Mouse (Mus musculus) forebrain, embryonic 11.5 days (tissue): ENCODE measurements around the gene Ascc1. TPM values are rescaled to one million over a fixed set of nuclear protein-coding genes. Genes with fewer than 3 reads are reported as not detected.

ENCODE experiments used
- ATAC-seq: fragments of 200-750 bp; cut with Nextera tagmentation; replicated peaks from 2 replicates; pipeline ENCODE4 v1.8.0; 2017; ENCODE audit warnings: moderate TSS enrichment; ENCODE audit not compliant: low FRiP score
- DNase-seq: peaks from one replicate; pipeline ENCODE4 v3.0.0-alpha.2; 2017; ENCODE audit warnings: low spot score
- H3K27ac ChIP-seq: fragments of 300-500 bp; sonication (generic); 2 replicates; pipeline ENCODE4 v1.5.1; 2014; ENCODE audit warnings: low read depth, low read length
- H3K27me3 ChIP-seq: fragments of 300-500 bp; sonication (generic); 2 replicates; pipeline ENCODE4 v1.6.1; 2014; ENCODE audit warnings: mild to moderate bottlenecking, low read length, mixed read lengths; ENCODE audit not compliant: control insufficient read depth, insufficient read depth
- H3K36me3 ChIP-seq: fragments of 300-500 bp; sonication (generic); 2 replicates; pipeline ENCODE4 v1.6.1; 2014; ENCODE audit warnings: mild to moderate bottlenecking, low read length, moderate library complexity, mixed read lengths; ENCODE audit not compliant: control insufficient read depth, insufficient read depth
- H3K4me1 ChIP-seq: fragments of 300-500 bp; sonication (generic); replicated peaks from 2 replicates; pipeline ENCODE4 v1.6.1; 2014; ENCODE audit warnings: low read length, mixed read lengths; ENCODE audit not compliant: control insufficient read depth, insufficient read depth
- H3K4me2 ChIP-seq: fragments of 300-500 bp; sonication (generic); 2 replicates; pipeline ENCODE4 v1.6.1; 2014; ENCODE audit warnings: low read depth, mild to moderate bottlenecking, low read length, moderate library complexity, mixed read lengths; ENCODE audit not compliant: severe bottlenecking
- H3K4me3 ChIP-seq: fragments of 300-500 bp; sonication (generic); 2 replicates; pipeline ENCODE4 v1.5.1; 2014; ENCODE audit warnings: low read depth, low read length
- H3K9ac ChIP-seq: fragments of 300-500 bp; sonication (generic); 2 replicates; pipeline ENCODE4 v1.6.1; 2014; ENCODE audit warnings: low read length
- H3K9me3 ChIP-seq: fragments of 300-500 bp; sonication (generic); 2 replicates; pipeline ENCODE4 v1.6.1; 2016; ENCODE audit warnings: low read length, mixed read lengths; ENCODE audit not compliant: control insufficient read depth
- WGBS: fragments of 180-500 bp; shearing (Covaris S2); extraction: QIAGEN DNeasy Blood & Tissue Kit; methylation state at CpG from one replicate; pipeline ENCODE4 v1.1.7; 2014; 5-methylcytosine and 5-hydroxymethylcytosine counted together
- polyA plus RNA-seq: library from polyadenylated mRNA; unstranded; fragments of >200 nt; fragmentation: Nextera tagmentation; extraction: Ambion mirVana; gene quantifications from 2 replicates; pipeline ENCODE4 v1.2.1, GENCODE M21; 2014

Gene Ascc1
- polyA plus RNA-seq, 1 experiment from 2014 or later = 35.8 TPM

DNA sequence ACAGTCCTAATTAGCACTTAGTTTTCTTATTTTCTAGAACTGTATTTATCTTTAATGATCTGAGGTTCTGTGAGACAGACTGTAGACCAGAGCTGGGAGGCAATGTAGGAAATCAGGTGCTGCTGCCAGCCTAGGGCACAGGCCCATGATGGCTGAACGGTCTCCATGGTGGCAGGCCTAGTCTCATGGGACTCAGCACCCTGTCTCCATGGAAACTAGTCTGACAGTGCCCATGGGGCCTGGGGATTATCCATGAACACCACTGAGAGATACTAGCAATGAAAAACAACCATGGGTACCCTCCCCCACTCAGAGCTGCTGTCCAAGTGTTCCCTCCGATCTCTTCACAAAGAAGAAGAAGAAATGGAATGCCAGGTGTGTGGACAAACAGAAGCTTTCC, 29.4 kb downstream of the Ascc1 start:
- Histone ChIP-seq H3K4me2 (no peak overlapping the region), H3K27me3 (no peaks in the 10 kb centered on the region), H3K36me3 (no peaks in the 10 kb centered on the region), H3K4me3 (no peak overlapping the region), H3K4me1 (peaks cover 2% of the 10 kb centered on the region; the same call in 1 of the 2 replicates), H3K9me3 (no peaks in the 10 kb centered on the region), H3K9ac (no peak overlapping the region), H3K27ac (no peak overlapping the region)
- ATAC-seq = no peak
- no peak for DNase-seq
- WGBS = 66% methylated on average over 2 of the region's 2 CpGs

DNA sequence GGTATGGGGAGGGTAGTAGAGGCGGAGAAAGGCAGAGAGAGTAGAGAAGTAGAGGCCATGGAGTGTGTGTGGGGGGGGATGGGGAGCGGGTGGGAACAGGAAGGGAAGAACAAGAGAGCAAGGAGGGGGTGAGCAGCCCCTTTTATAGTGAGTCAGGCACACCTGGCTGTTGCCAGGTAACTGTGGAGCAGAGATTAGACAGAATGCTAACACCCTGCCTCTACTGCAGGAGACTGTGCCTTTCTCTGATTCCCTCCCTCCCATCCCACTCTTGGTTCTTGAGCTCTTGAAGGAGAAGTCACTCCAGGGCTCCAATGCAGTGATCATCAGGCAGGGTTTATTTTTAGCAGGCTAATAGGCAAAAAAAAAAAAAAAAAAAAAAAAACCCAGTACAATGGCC, 30.0 kb downstream of the Ascc1 start:
- ATAC-seq = no peak
- DNase-seq = no peak
- Histone ChIP-seq H3K4me2 (no peak overlapping the region), H3K4me3 (no peak overlapping the region), H3K9me3 (no peaks in the 10 kb centered on the region), H3K36me3 (no peaks in the 10 kb centered on the region), H3K9ac (no peak overlapping the region), H3K4me1 (peaks cover 2% of the 10 kb centered on the region; the same call in 1 of the 2 replicates), H3K27me3 (no peaks in the 10 kb centered on the region), H3K27ac (no peak overlapping the region)
- 65% methylated on average over 2 of the region's 2 CpGs for WGBS

DNA sequence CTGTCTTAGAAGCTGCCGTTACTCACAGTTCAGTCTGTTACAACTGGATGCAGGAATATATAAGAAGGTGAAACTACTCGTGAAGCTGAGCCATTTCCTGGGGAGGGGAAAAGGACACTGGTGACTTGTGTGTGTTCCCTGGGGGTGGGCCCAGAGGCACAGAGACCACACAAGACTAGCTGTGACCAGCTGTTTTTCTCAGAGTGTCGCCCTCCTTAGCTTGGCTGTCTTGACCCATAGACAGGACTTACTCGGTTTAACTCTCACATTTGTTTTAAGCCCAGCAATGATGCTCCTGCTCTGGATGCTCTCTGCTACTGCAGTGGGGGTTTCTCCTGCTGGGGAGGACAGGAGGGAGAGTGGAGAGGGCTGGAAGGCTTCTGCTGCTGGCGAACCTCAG, 30.5 kb downstream of the Ascc1 start:
- Histone ChIP-seq H3K9ac (no peak overlapping the region), H3K36me3 (no peaks in the 10 kb centered on the region), H3K27ac (no peak overlapping the region), H3K4me2 (no peak overlapping the region), H3K4me3 (no peak overlapping the region), H3K27me3 (no peaks in the 10 kb centered on the region), H3K4me1 (peaks cover 1% of the 10 kb centered on the region; the same call in 1 of the 2 replicates), H3K9me3 (no peaks in the 10 kb centered on the region)
- ATAC-seq (no peak), DNase-seq (no peak)
- 31% methylated on average over 5 of the region's 5 CpGs for WGBS

DNA sequence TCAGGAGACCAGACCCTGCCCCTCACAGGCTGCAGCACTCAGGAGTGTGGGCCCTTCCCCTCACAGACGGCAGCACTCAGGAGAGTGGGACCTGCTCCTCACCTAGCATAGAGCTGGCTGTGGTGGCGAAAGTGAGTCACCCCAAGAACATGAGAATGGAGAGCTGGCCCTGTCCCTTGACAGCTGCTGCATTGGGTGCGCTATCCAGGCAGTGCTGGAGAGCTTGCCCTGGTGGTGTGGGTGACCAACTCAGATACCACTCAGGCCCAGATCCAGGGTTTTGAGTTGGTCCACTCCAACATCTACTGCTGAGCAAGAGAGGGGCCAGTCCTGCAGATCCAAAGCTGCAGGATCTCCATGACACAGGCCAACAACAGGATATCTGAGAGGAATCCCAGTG, 32.0 kb downstream of the Ascc1 start:
- H3K4me2 ChIP-seq = no peak overlapping the region
- H3K9me3 ChIP-seq = no peaks in the 10 kb centered on the region
- no peaks in the 10 kb centered on the region; the same call in 1 of the 2 replicates for H3K4me1 ChIP-seq
- no peak overlapping the region for H3K9ac ChIP-seq
- H3K27me3 ChIP-seq = no peaks in the 10 kb centered on the region
- H3K4me3 ChIP-seq = no peak overlapping the region
- no peaks in the 10 kb centered on the region for H3K36me3 ChIP-seq
- DNase-seq (no peak), ATAC-seq (no peak)
- H3K27ac ChIP-seq = no peak overlapping the region
- 84% methylated on average over 3 of the region's 3 CpGs for WGBS

DNA sequence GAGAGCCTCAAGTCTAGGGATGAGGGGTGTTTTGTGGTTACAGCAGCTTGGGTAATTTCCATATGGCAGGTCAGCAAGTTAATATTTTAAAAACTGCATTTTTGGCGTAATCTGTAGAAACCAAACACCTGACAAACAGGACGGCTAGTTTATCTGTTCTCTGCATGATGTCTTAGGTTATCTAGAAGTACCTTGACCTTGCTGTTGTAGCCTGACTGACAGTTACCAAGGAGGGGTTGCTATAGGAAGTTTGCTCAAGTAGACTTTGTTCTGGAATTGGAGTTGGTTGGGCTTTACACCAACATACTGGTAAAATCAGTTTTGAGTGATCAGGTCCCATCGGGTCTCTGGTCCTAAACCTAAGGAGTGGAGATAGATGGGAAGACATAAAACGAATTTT, 33.1 kb downstream of the Ascc1 start:
- ATAC-seq = no peak
- Histone ChIP-seq H3K9me3 (no peaks in the 10 kb centered on the region), H3K4me1 (no peaks in the 10 kb centered on the region; the same call in 1 of the 2 replicates), H3K9ac (no peak overlapping the region), H3K27ac (no peak overlapping the region; the same call in 1 of the 2 replicates), H3K4me3 (no peak overlapping the region), H3K4me2 (no peak overlapping the region), H3K27me3 (no peaks in the 10 kb centered on the region), H3K36me3 (no peaks in the 10 kb centered on the region)
- 78% methylated on average over 4 of the region's 4 CpGs for WGBS
- no peak for DNase-seq

DNA sequence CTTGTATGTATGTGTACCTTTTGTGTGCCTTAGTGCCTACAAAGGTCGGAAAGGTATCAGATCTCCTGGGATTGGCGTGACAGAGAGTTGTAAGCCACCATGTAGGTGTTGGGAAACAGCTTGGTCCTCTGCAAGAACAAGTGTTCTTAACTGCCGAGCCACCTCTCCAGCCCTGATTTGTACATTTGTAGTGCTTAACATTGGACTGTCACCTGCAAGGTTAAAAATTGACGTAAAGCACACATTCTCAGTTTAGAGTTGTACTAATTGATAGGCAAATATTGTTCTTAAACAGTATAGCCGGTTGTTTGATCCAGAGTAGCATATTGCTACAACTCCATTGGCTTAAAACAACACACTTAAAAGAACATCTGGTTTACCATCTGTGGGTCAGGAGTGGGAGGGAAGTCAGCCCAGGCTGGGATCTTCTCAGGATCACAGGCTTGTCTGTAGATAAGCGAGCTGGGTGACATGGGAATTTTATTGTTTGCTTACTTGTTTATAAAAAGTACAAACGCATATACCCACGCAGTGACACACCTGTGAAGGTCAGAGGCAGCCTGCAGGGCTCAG, 39.8 kb downstream of the Ascc1 start:
- Histone ChIP-seq H3K36me3 (no peaks in the 10 kb centered on the region), H3K27ac (no peak overlapping the region), H3K4me3 (no peak overlapping the region), H3K9me3 (no peaks in the 10 kb centered on the region), H3K4me1 (no peaks in the 10 kb centered on the region), H3K4me2 (no peak overlapping the region), H3K27me3 (no peaks in the 10 kb centered on the region), H3K9ac (no peak overlapping the region)
- ATAC-seq (no peak), DNase-seq (no peak)
- 89% methylated on average over 8 of the region's 8 CpGs for WGBS

DNA sequence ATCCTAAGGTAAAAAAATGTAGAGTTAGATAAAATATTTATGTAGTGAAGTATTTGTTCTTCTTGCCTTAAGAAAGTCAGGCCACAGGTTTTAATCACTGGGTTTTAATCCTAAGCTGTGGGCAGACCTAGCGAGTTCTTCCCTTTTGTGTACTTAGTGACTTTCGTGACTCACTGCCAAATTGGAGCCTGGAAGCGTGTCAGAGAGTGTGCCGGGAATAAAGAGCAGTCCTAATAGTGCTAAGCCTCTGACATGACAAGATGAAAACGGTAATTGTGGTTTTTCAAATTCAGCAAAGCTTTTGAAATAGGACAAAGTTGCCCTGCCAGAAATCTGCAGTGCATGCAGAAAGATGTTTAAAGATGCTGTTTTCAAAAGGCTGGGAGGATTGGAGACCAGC, 44.1 kb downstream of the Ascc1 start:
- H3K9ac ChIP-seq = no peak overlapping the region
- no peak overlapping the region for H3K27ac ChIP-seq
- 27% methylated on average over 5 of the region's 5 CpGs for WGBS
- ATAC-seq (no peak), DNase-seq (no peak)
- H3K4me3 ChIP-seq = no peak overlapping the region
- H3K27me3 ChIP-seq = no peaks in the 10 kb centered on the region
- H3K4me2 ChIP-seq = no peak overlapping the region
- no peaks in the 10 kb centered on the region for H3K4me1 ChIP-seq
- no peaks in the 10 kb centered on the region for H3K9me3 ChIP-seq
- H3K36me3 ChIP-seq = no peaks in the 10 kb centered on the region

DNA sequence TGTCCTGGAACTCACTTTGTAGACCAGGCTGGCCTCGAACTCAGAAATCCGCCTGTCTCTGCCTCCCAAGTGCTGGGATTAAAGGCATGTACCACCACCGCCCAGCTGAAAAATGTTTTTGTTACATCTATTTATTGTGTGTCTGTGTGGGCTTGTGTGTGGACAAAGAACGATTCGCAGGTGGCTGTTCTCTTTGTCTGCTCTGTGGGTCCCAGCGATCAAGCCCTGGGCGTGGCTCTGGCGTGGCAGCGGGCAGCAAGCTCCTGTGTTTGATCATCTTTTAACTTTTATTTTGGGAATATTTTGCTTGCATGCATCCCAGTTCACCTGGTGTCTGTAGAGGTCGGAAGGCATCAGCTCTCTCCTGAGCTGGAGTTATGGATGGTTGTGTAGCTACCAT, 48.0 kb downstream of the Ascc1 start:
- 91% methylated on average over 10 of the region's 10 CpGs for WGBS
- Histone ChIP-seq H3K27ac (no peak overlapping the region), H3K4me1 (no peaks in the 10 kb centered on the region), H3K36me3 (no peaks in the 10 kb centered on the region), H3K4me2 (no peak overlapping the region), H3K4me3 (no peak overlapping the region), H3K9me3 (no peaks in the 10 kb centered on the region), H3K27me3 (no peaks in the 10 kb centered on the region), H3K9ac (no peak overlapping the region)
- ATAC-seq (no peak), DNase-seq (no peak)

DNA sequence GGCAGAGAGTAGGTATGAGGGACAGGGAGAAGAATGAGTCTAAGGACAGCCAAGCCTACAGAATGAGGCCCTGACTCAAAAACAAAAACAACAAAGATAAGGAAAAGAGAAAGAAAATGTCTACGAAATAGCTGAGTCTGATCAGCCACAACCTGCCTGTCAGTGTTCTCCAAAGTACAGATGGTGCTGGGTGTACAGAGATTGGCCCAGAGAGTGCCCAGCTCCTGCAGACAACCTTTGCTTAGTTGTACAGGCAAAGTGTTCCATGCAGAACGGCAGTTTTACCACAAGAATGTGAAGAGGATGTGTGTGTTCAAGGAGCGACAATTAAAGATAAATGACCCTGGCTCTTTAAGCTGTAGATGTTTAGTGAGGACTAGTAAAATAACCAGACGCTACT, 50.5 kb downstream of the Ascc1 start:
- ATAC-seq (no peak), DNase-seq (no peak)
- H3K4me3 ChIP-seq = no peak overlapping the region
- no peak overlapping the region for H3K4me2 ChIP-seq
- no peak overlapping the region for H3K9ac ChIP-seq
- H3K27ac ChIP-seq = no peak overlapping the region
- no peaks in the 10 kb centered on the region for H3K27me3 ChIP-seq
- no peaks in the 10 kb centered on the region for H3K9me3 ChIP-seq
- H3K4me1 ChIP-seq = no peaks in the 10 kb centered on the region
- H3K36me3 ChIP-seq = no peaks in the 10 kb centered on the region
- 87% methylated on average over 4 of the region's 4 CpGs for WGBS
